Mouse (Mus musculus): ENCODE results near the gene Atp5h. TPM values are rescaled to one million over a fixed set of nuclear protein-coding genes. Genes with fewer than 3 reads are reported as not detected.

Atp5h gene
- polyA plus RNA-seq, 1 experiment: 177 TPM

GRCm38 (mm10) chr11:115439906-115440595, 20.3 kb upstream of the Atp5h start, which contains the start of gene Trim80:
Gene Trim80 (plus strand): TSS chr11:115440545.
- no peak for DNase-seq (ENCODE audit: low read depth, low spot score)
- 93% methylated on average over 9 of the region's 9 CpGs for WGBS

- no peak for DNase-seq (ENCODE audit: low read depth, low spot score)
- WGBS: 83% methylated on average over 3 of the region's 3 CpGs
These were observed 19.6 kb upstream of the Atp5h start for GRCm38 (mm10) chr11:115439326-115439725.

DNA sequence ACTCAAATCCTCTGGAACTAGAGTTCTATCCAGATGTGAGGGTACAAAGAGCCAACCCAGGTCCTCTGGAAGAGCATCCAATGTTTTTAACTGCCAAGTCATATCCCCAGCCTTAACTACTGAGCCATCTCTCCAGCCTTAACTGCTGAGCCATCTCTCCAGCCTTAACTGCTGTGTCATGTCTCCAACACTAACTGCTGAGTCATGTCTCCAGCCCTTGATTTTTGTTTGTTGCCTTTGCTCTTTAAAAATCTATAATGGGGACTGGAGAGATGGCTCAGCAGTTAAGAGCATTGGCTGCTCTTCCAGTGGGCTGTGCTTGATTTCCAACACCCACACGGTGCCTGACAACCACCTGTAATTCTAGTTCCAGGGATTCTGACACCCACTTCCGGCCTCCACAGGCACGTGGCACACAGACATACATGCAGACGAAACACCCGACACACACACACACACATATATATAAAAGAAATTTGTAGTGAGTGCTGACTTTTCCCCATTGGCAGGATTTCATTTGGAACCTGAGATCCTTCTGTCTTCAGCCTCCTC, 17.9 kb upstream of the Atp5h start:
- WGBS: 74% methylated on average over 5 of the region's 5 CpGs
- DNase-seq (ENCODE audit: low read depth, low spot score): no peak

DNA sequence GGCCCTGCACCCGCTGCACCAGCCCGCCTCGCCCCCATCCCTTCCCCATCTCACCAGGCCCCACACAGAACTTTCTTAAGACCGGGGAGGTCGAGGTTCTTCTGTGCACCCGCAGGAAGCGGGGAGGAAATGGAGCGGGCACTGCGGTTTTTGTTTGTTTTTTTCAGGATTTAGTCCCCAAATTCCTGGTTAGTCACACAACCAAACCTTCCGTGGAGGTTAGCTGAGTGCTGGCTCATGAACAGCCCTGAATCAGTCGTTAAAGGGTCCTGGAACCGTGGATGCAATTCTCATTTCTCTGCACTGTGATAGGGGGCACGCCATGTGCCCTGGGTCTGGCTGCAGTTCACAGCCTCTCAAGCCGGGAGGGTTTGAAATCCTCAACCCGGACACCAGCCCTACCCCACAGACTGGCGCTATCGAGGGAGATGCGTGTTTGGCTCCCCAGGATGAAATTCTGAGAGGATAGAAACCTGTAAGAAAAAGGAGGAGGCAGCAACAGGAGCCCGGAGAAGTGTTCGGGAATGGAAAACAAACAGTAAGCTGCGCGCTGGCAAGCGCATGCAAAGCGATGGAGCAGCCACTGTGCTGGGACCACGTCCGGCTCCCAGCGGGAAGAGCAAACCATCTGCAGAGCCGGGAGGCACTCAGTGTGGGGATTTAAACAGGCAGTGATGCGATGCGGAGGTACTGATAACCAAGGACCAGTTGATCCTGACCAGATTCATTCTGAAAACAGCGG, 16.0 kb upstream of the Atp5h start:
- WGBS: 30% methylated on average over 31 of the region's 31 CpGs
- DNase-seq (ENCODE audit: low read depth, low spot score): no peak

DNA sequence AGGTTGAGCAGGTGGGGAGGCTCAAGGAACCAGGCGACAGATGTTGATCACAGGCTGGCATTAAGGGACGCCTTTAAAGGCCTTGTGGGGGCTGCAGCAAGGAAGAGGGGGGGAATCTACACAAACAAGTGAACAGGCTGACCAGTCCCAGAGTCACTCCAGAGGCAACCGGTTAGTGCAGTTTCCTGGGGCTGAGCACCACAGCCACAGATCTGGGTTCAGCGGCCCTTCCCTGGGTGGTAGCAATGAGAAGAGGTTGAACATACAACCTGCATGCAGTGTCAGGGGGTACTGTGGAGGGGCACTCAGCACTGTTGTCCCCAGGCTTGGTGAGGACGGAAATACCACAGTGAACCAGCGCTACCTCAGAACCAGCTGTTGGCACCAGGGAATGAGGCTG, 13.6 kb upstream of the Atp5h start:
- DNase-seq (ENCODE audit: low read depth, low spot score): no peak
- 79% methylated on average over 6 of the region's 6 CpGs for WGBS

GRCm38 (mm10) chr11:115432814-115433213, 13.1 kb upstream of the Atp5h start:
- DNase-seq (ENCODE audit: low read depth, low spot score): no peak
- WGBS: 27% methylated on average over 4 of the region's 4 CpGs

DNA sequence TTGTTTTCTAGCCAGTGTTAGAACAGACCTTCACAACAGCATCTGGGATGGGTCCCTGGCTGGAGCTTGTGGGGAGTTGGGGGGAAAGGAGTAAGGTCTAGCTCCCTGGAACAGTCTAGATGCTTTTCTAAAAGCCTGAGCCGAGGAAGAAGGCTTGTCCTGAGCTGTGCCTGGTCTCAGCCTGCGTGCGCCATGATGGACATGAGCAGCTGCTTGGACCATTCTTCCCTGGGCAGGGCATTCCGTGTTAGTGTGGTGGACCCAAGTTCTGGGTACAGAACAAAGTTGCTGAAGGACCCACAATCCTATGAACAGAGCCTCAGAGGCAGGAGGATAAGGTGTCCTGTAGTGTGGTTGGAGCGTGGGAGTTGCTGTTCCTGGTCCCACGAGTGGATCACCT, 10.8 kb upstream of the Atp5h start:
- no peak for DNase-seq (ENCODE audit: low read depth, low spot score)

DNA sequence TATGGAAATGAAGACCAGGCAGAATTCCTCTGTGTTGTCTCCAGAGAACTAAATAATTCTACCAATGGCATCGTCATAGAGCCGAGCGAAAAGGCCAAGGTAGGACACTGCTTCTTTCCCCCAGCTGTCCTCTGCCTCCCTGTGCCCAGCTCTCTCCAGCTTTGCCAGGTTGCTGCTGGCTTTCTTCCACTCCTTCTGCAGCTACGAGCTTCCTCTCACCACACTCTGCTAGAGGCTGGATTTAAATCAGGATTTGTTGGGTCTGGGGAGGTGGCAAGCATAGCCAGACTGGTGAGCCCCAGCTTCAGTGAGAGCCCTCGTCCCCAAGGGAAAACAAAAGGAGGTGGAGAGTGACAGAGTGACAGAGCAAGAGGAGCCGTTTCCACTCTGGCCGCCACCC, 9.5 kb upstream of the Atp5h start:
- 86% methylated on average over 7 of the region's 7 CpGs for WGBS
- no peak for DNase-seq (ENCODE audit: low read depth, low spot score)

More for the DNA sequence above, 10.8 kb upstream of the Atp5h start:
- WGBS: 94% methylated on average over 6 of the region's 6 CpGs

- WGBS: 40% methylated on average over 20 of the region's 20 CpGs
- no peak for DNase-seq (ENCODE audit: low read depth, low spot score)
These were observed 7.9 kb upstream of the Atp5h start for GRCm38 (mm10) chr11:115427482-115428331.

DNA sequence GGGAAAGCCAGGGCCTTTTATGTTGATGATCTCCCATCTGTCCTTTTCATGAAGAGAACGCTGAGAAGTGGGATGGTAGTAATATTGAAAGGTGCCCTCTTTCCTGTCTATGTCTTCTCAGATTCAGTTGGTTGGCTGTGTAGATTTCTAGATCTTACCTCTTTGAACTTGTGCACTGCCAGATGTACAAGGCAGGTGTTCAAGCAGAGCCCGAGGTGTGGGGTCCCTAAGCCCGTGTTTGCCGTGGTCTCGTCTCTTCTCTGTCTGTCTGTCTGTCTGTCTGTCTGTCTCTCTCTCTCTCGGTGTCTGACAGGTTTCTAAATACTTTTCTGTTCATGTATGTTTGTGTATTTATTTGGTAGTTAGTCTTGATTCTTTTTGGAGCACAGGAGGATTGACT, 5.9 kb upstream of the Atp5h start:
- 89% methylated on average over 6 of the region's 6 CpGs for WGBS
- no peak for DNase-seq (ENCODE audit: low read depth, low spot score)

DNA sequence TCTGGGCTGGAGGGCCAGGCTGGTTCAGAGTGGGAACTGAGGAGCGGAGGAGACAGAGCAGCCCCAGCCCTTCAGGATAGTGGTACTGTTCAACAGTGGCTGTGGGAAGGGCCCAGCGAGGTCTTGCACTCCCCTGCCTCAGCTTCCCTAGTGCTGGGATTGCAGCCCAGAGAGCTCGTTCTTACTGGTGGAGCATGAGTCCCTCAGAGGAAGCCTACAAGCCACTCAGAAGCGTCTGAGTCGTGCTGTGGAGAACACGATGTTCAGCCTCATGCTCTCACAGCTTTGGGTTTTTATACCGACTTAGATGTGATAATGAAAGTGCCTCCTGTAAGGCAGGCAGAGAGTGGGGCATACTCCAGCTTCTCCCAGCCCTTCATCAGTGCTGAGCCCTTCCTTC, 4.9 kb upstream of the Atp5h start:
- no peak for DNase-seq (ENCODE audit: low read depth, low spot score)
- 88% methylated on average over 7 of the region's 7 CpGs for WGBS

DNA sequence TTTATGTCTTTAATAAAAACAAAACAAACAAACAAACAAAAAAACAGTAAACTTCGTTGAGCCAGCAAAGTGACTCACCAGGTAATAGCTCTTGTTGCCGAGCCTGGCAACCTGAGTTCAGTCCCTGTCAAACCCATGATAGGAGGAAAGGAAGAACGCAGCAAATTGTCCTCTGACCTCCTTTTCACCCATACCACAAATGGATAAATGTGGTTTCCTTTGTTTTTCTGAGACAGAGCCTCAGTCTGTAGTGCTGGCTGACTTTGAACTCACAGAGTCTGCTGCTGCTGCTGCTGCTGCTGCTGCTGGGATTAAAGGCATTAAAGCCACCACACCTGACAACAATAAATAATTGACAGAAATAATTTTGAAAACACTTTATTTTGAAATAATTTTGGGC, 3.3 kb upstream of the Atp5h start:
- 72% methylated on average over 3 of the region's 3 CpGs for WGBS
- DNase-seq (ENCODE audit: low read depth, low spot score): no peak

DNA sequence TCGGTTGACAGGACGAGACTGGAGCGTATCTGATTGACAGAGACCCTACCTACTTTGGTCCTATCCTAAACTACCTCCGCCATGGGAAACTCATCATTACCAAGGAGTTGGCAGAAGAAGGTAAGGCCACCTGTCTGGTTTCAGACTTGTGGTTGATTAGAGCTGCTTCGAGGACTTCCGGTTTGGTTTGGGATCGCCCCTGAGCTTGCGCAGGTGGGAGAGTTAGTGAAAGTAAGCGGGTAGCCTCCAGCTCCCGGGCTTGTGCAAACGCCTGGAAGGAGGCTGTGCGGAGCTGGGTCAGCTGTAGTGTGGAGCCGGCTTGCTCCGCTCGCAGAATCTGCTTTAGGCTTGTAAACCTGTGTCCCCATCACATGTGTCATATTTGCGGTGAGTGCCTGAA, 2.2 kb upstream of the Atp5h start:
- 91% methylated on average over 16 of the region's 16 CpGs for WGBS
- no peak for DNase-seq (ENCODE audit: low read depth, low spot score)

DNA sequence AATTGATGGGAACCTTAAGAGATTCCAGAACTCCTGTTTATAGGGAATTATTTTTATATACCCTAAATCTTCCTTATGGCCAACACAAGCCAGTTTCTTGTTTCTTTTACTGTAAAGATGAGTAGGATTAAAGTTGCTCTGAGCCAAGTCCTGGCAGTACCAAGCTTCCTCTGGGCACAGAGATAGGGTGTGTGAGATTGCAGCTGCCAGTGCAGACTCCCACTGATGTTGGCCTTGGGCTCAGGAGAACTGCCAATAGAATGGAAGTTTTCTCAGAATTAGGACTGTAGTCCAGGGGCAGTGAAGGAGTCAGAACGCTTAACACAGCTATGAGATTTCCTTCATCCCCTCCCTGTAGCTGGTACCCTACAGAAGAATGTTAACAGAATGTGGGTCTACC, 1.6 kb upstream of the Atp5h start:
- no peak for DNase-seq (ENCODE audit: low read depth, low spot score)
- WGBS: 24% methylated on average over 1 of the region's 1 CpGs

- DNase-seq (ENCODE audit: low read depth, low spot score): no peak
- 1% methylated on average over 44 of the region's 45 CpGs for WGBS
These were observed 801 bp upstream of the Atp5h start for GRCm38 (mm10) chr11:115420336-115421190.

DNA sequence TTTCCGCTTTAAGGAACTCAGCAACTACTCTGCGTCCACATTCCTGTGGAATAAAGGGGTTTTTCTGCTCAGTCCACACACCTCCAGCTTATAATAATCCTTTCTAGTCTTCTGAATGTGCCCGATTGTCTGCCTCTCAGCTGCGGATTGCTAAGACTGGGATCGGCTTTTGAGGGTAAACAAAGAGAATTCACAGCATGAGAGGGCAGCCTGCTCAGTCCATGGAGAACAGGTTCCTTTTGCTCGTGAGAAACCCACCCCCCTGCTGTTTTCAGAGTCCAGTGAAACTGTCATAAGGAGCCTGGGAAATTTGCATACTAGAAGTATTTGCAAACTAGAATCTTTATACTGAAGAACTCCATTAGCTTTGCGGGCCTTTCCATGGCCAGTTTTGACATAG, 10.2 kb downstream of the Atp5h start:
- DNase-seq (ENCODE audit: low read depth, low spot score): no peak
- WGBS: 84% methylated on average over 7 of the region's 7 CpGs

- no peak for DNase-seq (ENCODE audit: low read depth, low spot score)
- 80% methylated on average over 6 of the region's 6 CpGs for WGBS
These were observed 11.4 kb downstream of the Atp5h start for GRCm38 (mm10) chr11:115408266-115408920.

DNA sequence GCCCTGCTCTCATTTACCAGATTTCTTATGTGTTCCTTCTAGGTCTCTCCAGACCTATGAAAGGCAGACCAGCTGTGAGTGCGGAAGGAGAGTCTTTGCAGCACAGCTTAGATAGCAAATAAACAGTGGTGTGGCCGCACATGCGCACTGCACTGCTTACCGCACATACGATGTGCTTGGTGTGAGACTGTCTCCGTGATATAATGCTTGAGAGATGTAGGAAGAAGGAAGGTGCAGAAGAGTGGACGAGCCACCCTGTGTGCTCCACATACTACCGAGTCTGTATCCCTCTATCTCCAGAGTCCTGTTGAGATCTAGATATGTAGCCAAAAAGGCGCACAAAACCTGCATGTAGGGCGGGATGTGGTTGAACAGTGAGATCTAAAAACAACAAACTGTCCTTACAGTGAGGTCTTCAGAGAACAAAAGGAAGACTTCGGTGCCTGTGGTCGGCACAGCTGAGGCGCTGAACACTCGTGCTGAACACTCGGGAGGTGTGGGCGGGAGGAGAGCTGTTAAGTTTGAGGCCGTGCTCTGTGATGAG, 12.8 kb downstream of the Atp5h start:
- 89% methylated on average over 17 of the region's 17 CpGs for WGBS

More for the DNA sequence above, 12.8 kb downstream of the Atp5h start:
- DNase-seq (ENCODE audit: low read depth, low spot score): no peak
